Mouse (Mus musculus): ENCODE results near the gene Tigd4.

- TF ChIP-seq CTCF (IDR thresholded peaks at IDR 0.05; ENCODE audit: extremely low read depth, insufficient read length, insufficient replicate concordance, low read depth, low read length): no peak
- TF ChIP-seq POLR2A (IDR thresholded peaks at IDR 0.05; ENCODE audit: low read depth, low read length): no peak
Measured at GRCm38 (mm10) chr3:84547177-84547576, 46.2 kb upstream of the Tigd4 start.

All from small intestine, adult 2 months (tissue).